Mouse (Mus musculus) G1E (cell line): ENCODE results near the gene 2010111I01Rik.

ENCODE experiments used
- CTCF ChIP-seq: IDR thresholded peaks from 2 replicates; pipeline ENCODE4 v1.5.1; 2012; ENCODE audit warnings: low read depth, low read length, inconsistent platforms, mixed read lengths
- GATA1 ChIP-seq: IDR thresholded peaks from 2 replicates; pipeline ENCODE4 v1.6.1; 2012; ENCODE audit warnings: borderline replicate concordance, low read length, inconsistent platforms, mixed read lengths
- GATA2 ChIP-seq: IDR thresholded peaks from 2 replicates; pipeline ENCODE4 v1.6.1; 2012; ENCODE audit warnings: low read depth, low read length, inconsistent platforms, borderline replicate concordance
- POLR2AphosphoS5 ChIP-seq: IDR thresholded peaks from 2 replicates; pipeline ENCODE4 v1.6.1; 2012; ENCODE audit warnings: low read depth, low read length, inconsistent platforms; ENCODE audit not compliant: insufficient replicate concordance
- TAL1 ChIP-seq: conservative IDR thresholded peaks from 2 replicates; pipeline ENCODE4 v1.6.1; 2012; ENCODE audit warnings: low read depth, low read length, inconsistent platforms, mixed read lengths

DNA sequence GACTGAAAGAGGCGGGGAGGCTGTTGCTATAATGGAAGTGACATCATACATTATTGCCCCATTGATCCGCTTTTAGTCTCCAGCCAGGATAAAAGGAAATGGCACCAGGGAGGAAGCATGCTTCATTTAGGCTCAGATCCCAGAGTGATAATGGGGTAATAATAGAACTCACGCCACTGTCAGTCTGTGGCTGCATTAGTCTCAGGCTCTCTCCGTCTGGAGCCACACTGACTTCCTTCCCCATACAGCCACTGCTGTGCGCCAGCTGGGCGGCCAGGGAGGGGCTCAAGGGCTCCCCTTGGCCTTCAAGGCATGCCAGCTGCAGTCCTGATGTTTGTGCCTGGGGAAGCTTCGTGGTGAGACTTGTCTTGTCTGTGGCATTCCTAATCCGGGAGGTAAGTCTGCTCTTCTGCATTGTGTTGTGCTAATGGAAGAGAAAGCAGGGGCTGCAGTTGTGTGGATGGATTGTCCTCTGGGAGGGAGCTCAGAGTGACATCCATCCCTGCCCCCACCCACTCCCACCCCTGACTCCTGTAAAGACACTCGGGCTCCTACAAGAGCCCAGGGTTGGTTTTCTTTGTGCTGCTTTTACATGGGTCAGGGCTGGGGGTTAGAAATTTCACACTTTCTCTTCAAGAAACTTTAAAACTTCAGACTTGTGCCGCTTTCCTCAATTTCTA is 314.2 kb downstream of the 2010111I01Rik start:
- TF ChIP-seq CTCF, result no peak
- no peak for TF ChIP-seq POLR2AphosphoS5
- no peak for TF ChIP-seq GATA1
- no peak for TF ChIP-seq TAL1
- no peak for TF ChIP-seq GATA2
